Mouse (Mus musculus) induced T-regulatory cell, adult 2 months (primary cell): ENCODE data around the gene Gm28047.

Experiments used
- DNase-seq: peaks from one replicate; pipeline ENCODE4 v3.0.0-alpha.2; 2012; ENCODE audit warnings: low read depth

Gm28047 gene

DNA sequence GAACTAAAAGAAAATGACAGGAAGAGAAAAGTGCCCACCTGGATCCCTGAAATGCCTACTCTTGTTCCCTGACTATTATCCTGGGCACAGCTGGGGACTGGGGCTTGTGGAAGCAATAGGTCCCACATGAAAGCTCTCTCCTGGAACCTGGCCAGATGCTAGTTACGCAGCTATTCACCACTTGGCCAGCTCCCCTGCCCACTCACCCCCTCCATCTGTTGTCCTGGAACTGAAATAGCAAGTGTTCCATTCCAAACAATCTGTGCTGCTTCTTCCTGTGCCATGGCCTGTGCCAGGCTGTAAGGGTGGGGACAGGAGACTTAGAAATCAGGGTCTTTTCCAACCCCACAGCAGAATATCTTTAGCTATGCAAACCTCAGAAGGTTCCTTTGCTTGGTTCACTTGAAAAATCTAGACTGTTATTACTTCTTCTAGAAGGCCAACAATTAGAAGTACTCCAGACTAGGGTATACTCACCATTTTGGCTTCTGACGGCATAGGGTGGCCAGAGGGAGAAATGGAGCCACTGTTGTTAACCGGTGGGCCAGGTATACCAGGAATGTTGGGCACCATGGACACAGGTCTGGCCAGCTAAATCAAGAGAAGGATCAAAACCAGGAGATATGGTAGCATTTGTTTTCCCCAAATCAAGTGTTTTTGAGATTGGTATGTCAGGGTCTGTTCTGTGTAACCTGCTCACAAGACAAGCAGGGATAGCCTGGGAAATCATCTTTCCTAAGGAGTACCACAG lies 78.0 kb downstream of the Gm28047 start:
- no peak for DNase-seq

DNA sequence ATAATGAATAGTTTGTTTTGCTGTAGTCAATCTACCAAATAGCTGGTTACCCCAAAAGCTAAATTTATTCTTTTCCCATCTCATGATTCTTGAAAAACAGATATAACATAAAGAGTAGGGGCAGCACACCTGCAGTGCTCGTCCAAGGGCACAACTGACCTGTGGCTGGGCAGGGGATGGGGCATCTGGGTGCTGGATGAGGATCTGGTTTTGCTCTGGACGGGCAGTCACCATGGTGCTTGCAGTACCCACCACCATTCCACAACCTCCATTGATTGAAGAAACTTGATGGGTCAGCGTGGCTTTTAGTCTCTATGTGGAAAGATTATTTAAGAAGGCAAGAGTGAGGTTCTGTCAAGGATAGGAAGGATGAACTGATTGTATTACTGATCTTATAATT lies 78.6 kb downstream of the Gm28047 start:
- DNase-seq = no peak

DNA sequence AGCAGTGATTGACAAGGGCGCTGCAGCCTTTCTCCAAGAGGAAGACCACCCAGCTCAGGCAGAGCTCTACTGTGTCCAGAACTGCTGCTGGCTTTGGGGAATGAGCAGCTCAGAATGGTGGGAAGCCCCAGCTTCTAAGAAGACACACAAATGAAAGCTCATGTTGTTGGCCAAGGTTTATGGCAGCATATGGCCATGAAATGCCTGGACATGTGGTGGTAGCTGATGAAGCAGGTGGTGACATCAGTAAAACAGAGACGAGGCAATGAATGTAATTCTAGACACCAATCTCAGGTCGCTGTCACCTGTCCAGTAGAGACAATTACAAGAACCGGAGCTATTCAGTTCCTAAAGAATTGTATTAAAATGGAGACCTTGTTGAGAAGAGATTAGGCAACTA lies 80.1 kb downstream of the Gm28047 start:
- no peak for DNase-seq

DNA sequence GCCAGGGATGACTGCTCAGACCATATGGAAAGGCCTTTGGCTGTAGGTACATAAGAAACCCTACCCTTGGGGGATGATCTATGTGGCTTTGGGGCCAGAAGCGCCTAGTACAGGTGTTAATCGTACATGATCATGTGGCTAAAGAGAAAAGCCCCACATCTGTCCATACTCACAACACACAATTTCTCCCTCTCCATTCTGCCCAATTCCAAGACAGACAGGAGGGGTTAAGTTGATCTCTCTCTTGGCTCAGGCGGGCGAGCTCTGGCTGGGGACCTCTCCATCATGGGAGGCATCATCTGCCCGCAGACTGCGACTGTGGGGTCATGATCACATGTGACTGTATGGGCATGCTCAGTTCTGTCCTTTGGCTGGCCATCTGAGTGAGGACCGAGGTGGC lies 90.9 kb downstream of the Gm28047 start:
- no peak for DNase-seq

DNA sequence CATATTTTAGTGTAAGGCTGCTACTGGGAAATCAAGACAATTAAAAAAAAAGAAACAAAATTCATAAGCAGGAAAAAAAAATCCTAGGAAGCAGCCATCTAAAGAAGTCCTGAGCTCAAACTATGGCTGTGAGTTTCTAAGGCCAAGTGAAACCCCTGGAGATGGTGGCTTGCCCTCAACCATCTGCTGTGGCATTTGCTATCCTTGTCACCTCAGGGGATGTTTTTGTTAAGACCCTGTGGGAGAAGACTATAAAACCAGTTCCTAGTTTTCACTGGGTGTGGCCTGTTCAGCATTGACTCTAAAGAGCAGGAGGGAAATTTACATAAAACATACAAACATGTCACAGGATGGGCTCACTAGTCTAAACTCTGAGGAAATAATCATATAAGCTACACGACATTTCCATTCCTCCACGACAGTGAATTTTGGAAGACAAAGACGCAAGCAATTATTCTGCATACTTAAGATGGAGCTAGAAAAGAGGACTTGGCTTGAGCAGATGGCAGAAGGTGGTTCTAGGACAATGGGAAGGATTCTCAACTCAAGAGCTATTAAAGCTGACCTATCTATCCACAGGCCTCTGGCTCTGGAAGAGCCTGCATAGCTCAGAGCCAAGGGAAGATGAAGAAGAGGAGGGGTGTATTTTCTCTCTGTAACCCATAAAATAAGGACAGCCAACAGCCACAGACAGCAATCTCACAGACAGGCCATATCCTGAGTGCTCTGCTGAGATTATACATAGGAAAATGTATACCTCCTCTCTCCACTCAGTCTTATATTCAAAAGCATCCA lies 92.6 kb downstream of the Gm28047 start:
- no peak for DNase-seq

DNA sequence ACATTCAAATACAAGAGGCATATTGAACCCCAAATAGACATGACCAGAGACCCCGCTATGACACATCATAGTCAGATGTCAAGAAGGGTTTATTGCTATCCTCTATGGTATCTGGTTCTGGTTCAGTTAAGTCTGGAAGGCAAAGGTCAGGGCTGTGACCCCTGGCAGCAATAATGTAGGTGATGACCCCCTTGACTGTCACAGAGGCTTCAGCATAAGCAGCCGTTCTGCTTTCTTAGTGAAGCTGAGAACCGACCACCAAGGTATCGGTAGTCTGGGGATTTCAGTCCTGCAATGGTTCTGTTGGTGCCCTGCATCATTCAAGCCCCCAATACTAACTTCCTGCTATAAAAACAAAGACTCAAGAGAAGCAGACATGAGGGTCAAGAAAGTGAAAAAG lies 93.3 kb downstream of the Gm28047 start:
- no peak for DNase-seq

DNA sequence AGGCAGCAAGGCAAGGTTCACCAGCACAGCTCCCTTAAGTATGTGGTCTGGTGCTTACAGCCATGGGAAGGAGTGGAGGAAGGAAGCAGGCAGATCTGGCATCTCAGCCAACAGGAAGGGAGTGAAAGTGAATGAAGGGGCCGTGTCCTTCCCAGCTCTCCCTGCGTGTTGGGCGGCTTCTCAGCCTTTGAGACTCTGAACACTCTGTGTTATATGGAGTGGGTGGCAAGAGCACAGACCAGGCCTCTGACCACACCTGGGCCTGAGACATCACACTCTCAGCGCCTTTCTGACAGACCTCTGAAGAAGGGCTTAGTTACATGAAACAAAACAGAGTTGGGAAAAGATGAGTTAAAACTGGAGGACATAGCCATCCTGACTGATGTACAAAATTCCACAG lies 94.3 kb downstream of the Gm28047 start:
- no peak for DNase-seq

DNA sequence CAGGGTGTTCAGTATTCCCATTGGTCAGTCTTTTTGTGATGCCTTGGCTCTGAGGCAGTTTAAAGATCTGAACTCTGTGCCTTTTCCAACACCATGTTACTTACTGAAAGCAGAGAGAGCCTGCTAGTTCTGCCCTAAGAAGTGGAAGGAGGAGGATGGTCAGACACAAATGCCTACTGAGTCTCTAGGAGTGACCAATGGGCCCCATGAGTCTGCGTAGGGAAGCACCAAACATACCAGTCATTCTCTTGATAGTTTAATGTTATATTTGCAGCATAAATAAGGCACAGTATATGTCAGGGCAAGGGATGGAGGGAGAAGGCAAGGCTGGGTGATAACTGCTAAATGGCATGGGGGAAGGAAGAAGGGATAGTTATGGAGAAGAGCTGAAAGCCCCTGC lies 96.5 kb downstream of the Gm28047 start:
- no peak for DNase-seq

DNA sequence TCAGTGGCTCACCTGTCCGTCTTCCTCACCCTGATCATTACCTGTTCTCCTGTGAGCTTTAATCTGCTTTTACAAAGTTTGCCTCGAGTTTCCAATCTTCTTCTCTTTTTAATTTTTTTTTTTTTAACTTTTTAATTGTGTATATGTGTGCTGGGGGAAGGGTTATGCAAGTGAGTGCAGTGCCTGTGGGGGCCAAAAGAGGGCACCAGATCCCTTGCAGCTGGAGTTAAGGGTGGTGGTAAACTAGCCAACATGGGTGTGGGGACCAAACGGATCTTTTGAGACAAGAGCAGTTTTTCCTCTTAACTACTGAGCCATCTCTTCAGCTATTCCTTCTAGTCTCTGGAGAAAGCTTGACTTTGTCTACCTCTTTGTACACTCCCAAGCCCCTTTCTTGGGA lies 96.9 kb downstream of the Gm28047 start:
- DNase-seq = peak; percentile 47

DNA sequence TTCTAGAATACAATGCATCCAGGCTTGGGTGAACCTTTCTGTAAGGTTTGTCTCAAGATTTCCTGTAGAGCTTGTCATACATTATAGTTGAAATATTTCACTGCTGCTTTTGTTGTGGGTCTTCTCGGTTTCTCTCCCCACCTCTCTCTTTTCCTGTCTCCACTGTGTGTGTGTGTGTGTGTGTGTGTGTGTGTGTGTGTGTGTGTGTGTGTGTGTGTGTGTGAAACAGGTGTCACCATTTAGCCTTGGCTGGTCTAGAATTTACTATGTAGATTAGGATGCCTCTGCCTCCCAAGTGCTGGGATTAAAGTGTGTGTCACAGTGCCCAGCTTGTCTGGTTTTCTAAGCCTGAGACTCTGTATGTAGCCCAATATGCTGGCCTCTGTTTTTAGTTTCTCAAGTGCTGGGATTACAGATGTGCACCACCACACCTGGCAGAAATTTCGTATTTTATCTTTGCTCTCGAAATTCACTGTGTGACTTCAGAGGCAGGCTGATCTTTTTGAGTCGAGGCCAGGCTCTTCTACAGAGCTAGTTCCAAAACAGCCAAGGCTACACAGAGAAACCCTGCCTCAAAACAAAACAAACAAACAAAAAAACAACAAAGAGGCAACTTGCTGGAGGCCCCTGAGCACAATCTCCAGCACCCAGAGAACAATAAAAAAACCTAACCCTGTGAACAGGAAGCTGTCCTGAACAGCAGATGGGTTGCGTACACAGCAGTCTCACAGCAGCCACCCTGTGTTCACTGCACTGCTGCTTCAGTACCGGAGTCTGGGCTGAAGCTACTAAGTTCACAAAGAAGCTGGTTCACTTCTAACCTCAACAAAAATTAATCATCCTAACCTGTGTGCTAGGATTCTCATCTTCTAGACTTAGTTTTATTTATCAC lies 98.5 kb downstream of the Gm28047 start:
- no peak for DNase-seq

DNA sequence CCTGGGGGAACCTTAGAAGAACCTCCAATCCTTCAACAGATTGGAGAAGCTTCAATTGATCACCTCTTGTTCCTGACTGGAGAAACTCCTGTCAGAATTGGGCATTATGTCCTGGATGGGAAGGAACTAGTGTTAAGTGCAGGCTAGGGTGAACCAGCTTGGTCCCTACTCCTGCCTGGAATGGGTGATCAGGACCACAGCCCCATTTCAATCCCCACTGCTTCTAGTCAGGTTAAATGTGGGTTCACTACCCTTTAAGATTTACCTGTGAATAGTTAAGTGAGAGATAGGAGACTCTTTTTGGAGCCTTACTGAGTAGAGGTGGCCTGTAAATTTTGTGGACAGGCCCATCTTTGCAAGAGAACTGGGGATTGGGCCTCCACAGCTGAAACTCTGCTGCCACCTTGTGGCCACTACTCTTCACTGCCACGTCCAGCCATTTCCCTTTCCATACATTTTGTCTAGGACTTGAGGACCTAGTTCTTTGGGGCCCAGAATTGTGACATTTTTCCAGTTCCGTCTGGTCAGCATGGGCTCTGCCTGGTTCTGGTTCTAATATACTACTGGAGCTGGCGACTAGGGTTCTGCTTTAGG lies 99.9 kb downstream of the Gm28047 start, which contains the start of gene Npff:
Npff (minus strand) TSS at position 51 of the 594 bp plus-strand sequence.
- peak; percentile 88 for DNase-seq

DNA sequence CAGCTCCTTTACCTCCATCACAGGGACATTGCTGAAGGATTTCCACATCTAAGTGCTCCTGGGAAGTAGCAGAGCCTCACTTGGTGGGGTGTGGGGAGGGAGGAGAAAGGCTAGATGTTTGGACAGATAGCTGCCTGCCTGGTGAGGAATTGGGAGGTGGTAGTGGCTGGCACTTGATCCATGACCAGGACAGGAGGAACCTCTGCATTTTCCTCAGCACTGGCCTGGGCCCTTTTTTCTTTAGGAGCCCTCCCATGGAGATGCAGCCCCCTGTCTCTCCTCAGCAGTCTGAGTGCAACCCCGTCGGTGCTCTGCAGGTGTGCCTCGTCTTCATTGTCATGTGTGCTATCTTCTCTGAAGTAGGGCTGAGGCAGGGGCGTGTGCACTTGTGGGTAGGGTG lies 103.4 kb downstream of the Gm28047 start:
- DNase-seq = no peak

DNA sequence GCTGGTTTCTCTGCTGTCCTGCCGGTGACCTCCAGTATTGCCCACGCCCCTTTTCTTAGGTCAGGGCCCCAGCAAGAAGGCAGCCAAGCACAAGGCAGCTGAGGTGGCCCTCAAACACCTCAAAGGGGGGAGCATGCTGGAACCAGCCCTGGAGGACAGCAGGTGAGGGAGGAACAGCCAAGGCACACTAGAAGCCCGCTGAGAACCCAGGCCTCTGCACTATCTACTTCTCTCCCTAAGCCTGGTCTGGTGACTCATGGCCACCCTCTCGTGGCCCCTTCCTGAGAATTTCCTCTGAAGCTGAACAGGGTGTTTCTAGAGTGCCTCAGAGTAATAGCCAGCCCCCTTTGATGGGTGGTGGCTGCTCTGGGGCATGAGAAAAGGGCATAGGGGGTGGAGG lies 104.5 kb downstream of the Gm28047 start:
- no peak for DNase-seq

DNA sequence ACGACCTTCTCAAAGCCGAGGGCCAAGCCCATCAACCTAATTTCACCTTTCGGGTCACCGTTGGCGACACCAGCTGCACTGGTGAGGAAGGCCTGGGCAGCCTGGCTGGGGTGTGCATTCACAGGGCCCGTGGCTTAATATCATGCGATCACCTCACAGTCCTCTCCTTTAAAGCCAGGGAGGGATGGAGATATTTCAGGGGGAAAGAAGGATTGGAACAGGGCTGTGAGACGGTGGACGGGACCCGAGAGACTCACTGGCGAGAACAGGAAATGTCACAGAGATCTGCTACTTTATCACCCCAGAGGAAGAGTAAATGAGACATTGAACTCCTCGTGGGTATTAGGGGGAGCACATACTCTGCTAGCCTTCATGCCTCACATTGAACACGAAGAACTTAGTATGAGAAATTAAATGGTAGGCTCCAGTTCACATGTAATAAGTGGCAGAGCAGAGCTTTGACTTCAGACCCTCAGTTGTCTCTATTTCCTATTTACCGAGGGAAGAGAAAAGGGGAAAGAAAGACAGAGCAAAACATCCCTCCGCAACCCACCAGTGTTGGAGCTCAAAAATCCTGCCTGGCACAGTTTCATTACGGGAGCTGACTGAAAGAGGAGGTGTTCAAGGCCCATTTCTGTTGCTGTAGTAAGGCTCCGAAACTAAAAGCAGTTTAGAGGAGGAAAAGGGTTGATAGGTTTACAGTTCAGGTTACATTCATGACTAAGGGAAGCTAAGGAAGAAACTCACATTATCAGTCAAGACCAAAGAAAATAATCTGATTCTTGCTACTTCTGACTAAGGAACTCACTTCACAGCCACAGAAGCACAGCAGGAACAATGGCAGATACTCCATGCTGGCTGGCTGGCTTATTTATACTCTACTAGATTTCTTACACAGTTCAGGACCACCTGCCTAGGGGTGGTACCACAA lies 105.4 kb downstream of the Gm28047 start:
- DNase-seq = peak; percentile 39

DNA sequence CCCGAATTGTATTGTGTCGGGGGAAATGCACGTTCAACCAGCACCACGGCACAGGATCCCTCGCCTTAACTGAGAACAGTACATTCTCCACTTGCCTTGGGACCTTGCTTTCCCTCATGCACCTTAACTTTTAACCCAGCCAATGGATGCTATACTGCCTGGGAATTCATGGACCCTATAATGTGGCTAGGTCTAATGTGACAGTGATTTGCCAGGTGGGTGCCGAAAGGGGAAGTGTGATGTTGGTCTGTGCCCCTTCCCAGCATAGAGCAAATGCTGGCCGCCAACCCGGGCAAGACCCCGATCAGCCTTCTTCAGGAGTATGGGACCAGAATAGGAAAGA lies 106.0 kb downstream of the Gm28047 start:
- no peak for DNase-seq

DNA sequence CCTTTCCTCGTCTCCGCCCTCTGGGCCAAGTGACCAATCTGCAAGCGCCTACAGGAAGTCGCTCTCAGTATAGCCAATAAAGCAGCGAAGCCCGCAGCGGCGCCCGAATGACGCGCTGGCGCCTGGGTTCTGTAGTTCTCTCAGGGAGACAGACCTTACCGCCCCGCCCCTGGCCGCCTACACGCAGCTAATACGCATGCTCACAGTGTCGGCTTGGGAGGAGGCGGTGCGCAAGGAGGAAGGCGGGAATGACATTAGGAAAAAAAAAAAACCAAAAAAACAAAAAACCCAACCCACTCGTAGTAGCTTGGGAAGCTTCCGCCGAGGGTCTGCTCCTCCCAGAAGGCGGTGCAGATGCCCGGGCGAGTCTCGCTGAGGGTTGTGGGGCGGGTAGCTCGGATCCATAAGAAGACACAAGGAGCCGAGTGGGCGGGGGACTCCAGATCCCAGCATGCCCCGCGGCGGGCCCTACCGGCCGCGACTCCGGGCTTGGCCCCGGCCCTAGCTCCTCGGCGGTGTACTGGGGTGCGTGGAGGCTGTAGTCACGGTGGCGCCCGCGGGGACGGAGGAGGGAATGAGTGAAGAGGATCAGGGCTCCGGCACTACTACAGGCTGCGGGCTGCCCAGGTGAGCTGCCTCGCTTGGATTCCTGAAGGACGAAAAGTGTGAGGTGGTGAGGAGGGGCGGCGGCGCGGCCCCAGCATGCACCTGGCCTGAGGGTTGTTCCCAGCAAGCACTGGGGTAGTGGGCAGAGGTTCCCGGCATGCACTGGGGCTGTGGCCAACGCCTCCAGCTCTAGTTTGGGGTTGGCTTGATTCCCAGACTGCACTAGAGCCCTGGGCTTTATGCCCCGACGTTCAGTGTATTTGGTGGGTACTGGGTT lies 106.7 kb downstream of the Gm28047 start, which contains the start of gene Tarbp2:
Tarbp2 (plus strand) TSS at position 217 of the 883 bp plus-strand sequence.
- DNase-seq = peak; percentile 99

DNA sequence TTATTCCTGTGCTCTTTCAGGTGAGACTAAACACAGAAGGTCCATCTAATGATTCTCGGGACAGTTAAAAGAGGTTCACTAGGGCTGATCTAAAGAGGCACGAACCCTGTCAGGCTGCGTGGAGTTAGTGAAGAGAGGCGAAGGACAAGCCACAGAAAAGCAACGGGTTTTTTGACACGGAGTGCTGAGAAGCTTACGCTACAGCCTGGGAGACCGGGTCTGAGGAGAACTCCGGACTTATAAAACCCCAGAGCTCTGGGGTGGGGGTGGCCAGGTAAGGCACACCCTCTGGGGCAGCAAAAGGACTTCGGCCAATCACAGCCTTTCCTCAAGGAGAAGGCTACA lies 107.3 kb downstream of the Gm28047 start:
- no peak for DNase-seq

DNA sequence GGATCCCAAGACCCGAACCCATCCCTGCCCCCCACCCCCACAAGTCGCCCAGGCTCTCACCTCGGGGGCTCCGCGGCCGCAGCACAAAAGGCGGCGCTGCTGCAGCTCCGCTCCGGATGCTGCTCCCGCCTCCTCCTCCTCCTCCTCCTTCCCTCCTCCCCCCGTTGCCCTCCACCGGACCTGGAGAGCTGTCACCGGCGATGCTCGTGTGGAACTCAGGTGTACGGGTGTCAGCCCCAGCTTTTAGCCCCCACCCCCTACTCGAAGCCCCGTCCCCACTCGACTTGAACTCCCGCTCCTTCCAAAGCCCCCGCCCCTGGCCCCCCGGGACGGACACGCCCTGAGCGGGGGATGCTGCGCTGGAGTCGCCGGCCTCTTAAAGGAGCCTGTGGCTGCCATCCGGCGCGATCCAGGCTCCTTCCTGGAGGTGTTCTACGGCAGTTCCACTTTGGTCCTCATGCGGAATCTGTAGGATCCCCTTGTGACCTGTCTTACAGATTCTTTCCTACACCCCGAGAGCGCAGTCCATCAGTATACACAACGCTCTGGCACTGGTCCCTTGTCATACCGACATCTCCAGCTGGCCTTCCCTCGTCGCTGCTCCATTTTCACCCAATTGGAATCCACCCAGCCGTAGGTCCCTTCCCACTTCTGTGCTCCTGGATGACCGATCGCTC lies 108.0 kb downstream of the Gm28047 start, which contains the start of gene Map3k12:
Map3k12 (minus strand) TSS at position 337 of the 677 bp plus-strand sequence.
- DNase-seq = peak; percentile 84

DNA sequence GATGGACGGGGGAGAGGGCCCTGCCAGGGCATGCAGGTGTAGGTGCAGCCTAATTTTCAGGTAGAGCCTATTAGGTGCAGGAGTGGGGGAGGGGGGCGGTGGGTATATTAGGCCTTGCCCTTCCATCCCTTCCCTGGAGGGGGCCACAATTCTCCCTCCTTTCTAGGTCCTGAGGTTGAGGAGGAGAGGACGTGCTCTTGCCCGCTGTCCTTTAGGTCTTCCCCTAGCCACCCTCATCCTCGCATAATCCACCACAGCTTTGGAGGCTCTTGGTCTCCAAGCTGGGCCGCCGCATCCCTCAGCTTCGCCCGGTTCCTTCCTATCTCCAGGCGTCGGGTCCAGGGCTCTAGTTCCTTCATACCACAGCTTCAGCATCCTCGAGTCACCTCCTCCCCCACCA lies 108.6 kb downstream of the Gm28047 start:
- no peak for DNase-seq
